Mouse (Mus musculus) thymus, adult 2 months (tissue): Measurements from ENCODE around the gene Stxbp5.

Source experiments
- CTCF ChIP-seq: fragments of 200-500 bp; IDR thresholded peaks from 2 replicates; pipeline ENCODE4 v1.5.1; 2012; ENCODE audit warnings: mild to moderate bottlenecking, control low read depth, low read length, moderate library complexity, borderline replicate concordance; ENCODE audit not compliant: control insufficient read depth, poor library complexity, insufficient read depth; ENCODE audit errors: extremely low read depth
- POLR2A ChIP-seq: fragments of 200-500 bp; IDR thresholded peaks from 2 replicates; pipeline ENCODE4 v1.6.1; 2012; ENCODE audit warnings: mild to moderate bottlenecking, low read length, control low read depth, moderate library complexity; ENCODE audit not compliant: control insufficient read depth, poor library complexity, insufficient read depth; ENCODE audit errors: extremely low read depth

GRCm38 (mm10) chr10:9756546-9756945 lies 144.3 kb downstream of the Stxbp5 start:
- TF ChIP-seq CTCF (no peak), POLR2A (no peak)
